Mouse (Mus musculus) Patski (cell line): ENCODE results near the gene Vps41. TPM values are rescaled to one million over a fixed set of nuclear protein-coding genes. Genes with fewer than 3 reads are reported as not detected.

ENCODE experiments used
- ATAC-seq: fragments of 100-300 bp; one replicate; pipeline ENCODE4 v1.8.0; 2021
- CTCF ChIA-PET: fragments of 350-600 bp; sonication (Branson Sonifier 250); formaldehyde crosslinking; loops from one replicate; lab custom pipeline; 2022; ENCODE audit warnings: inconsistent platforms; lab: Charles Lee
- POLR2A ChIA-PET: fragments of 350-600 bp; sonication (Branson Sonifier 250); formaldehyde crosslinking; loops from one replicate; lab custom pipeline; 2022; ENCODE audit warnings: antibody characterized with exemption, inconsistent platforms; lab: Charles Lee
- DNase-seq: peaks from one replicate; pipeline ENCODE4 v3.0.0-alpha.2; 2011; ENCODE audit warnings: low read depth, low spot score
- H3K27me3 ChIP-seq: fragments of 371-371 bp; one replicate; pipeline ENCODE4 v1.5.1; 2021
- CTCF ChIP-seq: fragments of 100-300 bp; IDR thresholded peaks from one replicate; pipeline ENCODE4 v1.5.1; 2021
- in situ Hi-C: fragments of 300-500 bp; cut with MboI; formaldehyde crosslinking; loops from 3 replicates; pipeline ENCODE4 v1.11.1; 2018; ENCODE audit warnings: low pct_unique_long_range_greater_than_20kb, mixed read lengths
- polyA plus RNA-seq: library from polyadenylated mRNA; unstranded; gene quantifications from one replicate; pipeline ENCODE4 v1.2.3, GENCODE M21; 2021

The Vps41 gene
- polyA plus RNA-seq, 1 experiment from 2014 or later: 72.5 TPM

- DNase-seq (no peak), ATAC-seq (peak; percentile 69)
- ChIA-PET POLR2A (no interaction called here), CTCF (interaction anchor here (2.2 kb wide), 1 partner anchor 11 kb away, joined by 10 read pairs; no protein-coding TSS in a partner anchor)
- in situ Hi-C loops: no loop called here
- TF ChIP-seq CTCF: no peak
- H3K27me3 ChIP-seq: no peaks in the 10 kb centered on the region
Observed at GRCm38 (mm10) chr13:18840366-18840765, 123.3 kb downstream of the Vps41 start.

GRCm38 (mm10) chr13:18841019-18841418 is 123.9 kb downstream of the Vps41 start:
- ChIA-PET POLR2A (no interaction called here), CTCF (interaction anchor here (2.2 kb wide), 1 partner anchor 12 kb away, joined by 10 read pairs; no protein-coding TSS in a partner anchor)
- in situ Hi-C loops: no loop called here
- ATAC-seq: peak; percentile 57
- no peaks in the 10 kb centered on the region for H3K27me3 ChIP-seq
- TF ChIP-seq CTCF: no peak
- peak; percentile 15 for DNase-seq

GRCm38 (mm10) chr13:18841752-18842282 is 124.7 kb downstream of the Vps41 start:
- H3K27me3 ChIP-seq: no peaks in the 10 kb centered on the region
- DNase-seq (no peak), ATAC-seq (no peak)
- ChIA-PET CTCF (no interaction called here), POLR2A (no interaction called here)
- no peak for TF ChIP-seq CTCF
- in situ Hi-C loops: no loop called here

GRCm38 (mm10) chr13:18842556-18842955 is 125.5 kb downstream of the Vps41 start:
- DNase-seq (no peak), ATAC-seq (no peak)
- TF ChIP-seq CTCF: no peak
- POLR2A ChIA-PET: no interaction called here
- H3K27me3 ChIP-seq: no peaks in the 10 kb centered on the region
- CTCF ChIA-PET: no interaction called here
- in situ Hi-C loops: no loop called here

- in situ Hi-C loops: no loop called here
- no peak for TF ChIP-seq CTCF
- ChIA-PET POLR2A (no interaction called here), CTCF (interaction anchor here (0.9 kb wide), 1 partner anchor 10 kb away, joined by 3 read pairs; no protein-coding TSS in a partner anchor)
- DNase-seq (no peak), ATAC-seq (no peak)
- no peaks in the 10 kb centered on the region for H3K27me3 ChIP-seq
Observed at GRCm38 (mm10) chr13:18843546-18843945, 126.5 kb downstream of the Vps41 start.

- in situ Hi-C loops: no loop called here
- no peak for ATAC-seq
Observed at GRCm38 (mm10) chr13:18847386-18847785, 130.3 kb downstream of the Vps41 start.

GRCm38 (mm10) chr13:18849563-18849962 is 132.5 kb downstream of the Vps41 start:
- H3K27me3 ChIP-seq: no peaks in the 10 kb centered on the region
- no peak for ATAC-seq
- POLR2A ChIA-PET: no interaction called here
- in situ Hi-C loops: no loop called here
- CTCF ChIA-PET: no interaction called here
- DNase-seq: no peak
- TF ChIP-seq CTCF: no peak

More at GRCm38 (mm10) chr13:18847386-18847785, 130.3 kb downstream of the Vps41 start:
- no peak for DNase-seq
- no peak for TF ChIP-seq CTCF
- H3K27me3 ChIP-seq: no peaks in the 10 kb centered on the region
- ChIA-PET CTCF (interaction anchor here (0.8 kb wide), 1 partner anchor 10 kb away, joined by 3 read pairs; no protein-coding TSS in a partner anchor), POLR2A (no interaction called here)

GRCm38 (mm10) chr13:18851182-18851581 is 134.1 kb downstream of the Vps41 start:
- TF ChIP-seq CTCF: no peak
- in situ Hi-C loops: no loop called here
- H3K27me3 ChIP-seq: no peaks in the 10 kb centered on the region
- DNase-seq (no peak), ATAC-seq (no peak)
- ChIA-PET POLR2A (interaction anchor here (0.6 kb wide), 1 partner anchor 90 kb away, joined by 3 read pairs; no protein-coding TSS in a partner anchor), CTCF (no interaction called here)

GRCm38 (mm10) chr13:18852718-18853117 is 135.6 kb downstream of the Vps41 start:
- ChIA-PET POLR2A (no interaction called here), CTCF (no interaction called here)
- in situ Hi-C loops: no loop called here
- DNase-seq (no peak), ATAC-seq (no peak)
- H3K27me3 ChIP-seq: no peaks in the 10 kb centered on the region
- TF ChIP-seq CTCF: no peak

- TF ChIP-seq CTCF: no peak
- in situ Hi-C loops: no loop called here
- ATAC-seq: no peak
- DNase-seq: no peak
- ChIA-PET CTCF (no interaction called here), POLR2A (no interaction called here)
- no peaks in the 10 kb centered on the region for H3K27me3 ChIP-seq
Observed at GRCm38 (mm10) chr13:18856026-18856802, 139.1 kb downstream of the Vps41 start.

GRCm38 (mm10) chr13:18858183-18858582 is 141.1 kb downstream of the Vps41 start:
- DNase-seq (no peak), ATAC-seq (no peak)
- no peaks in the 10 kb centered on the region for H3K27me3 ChIP-seq
- CTCF ChIA-PET: no interaction called here
- no peak for TF ChIP-seq CTCF
- in situ Hi-C loops: no loop called here
- POLR2A ChIA-PET: interaction anchor here (0.5 kb wide), 1 partner anchor 123 kb away, joined by 5 read pairs; no protein-coding TSS in a partner anchor
